Comparison of ENCODE assay signal across 19 mouse cellular contexts in genomic region chr15:98131001-98131400, GRCm38 (mm10). TPM values are rescaled to one million over a fixed set of nuclear protein-coding genes. Genes with fewer than 3 reads are reported as not detected.
DNase-seq lines count a peak whose midpoint lies in the region; TF ChIP-seq lines count a peak whose summit lies in the region.
"Had no signal": no experiment of that assay in that cellular context is flagged by ENCODE, and none has a peak within 500 bp of the region (broad histone marks: within the 10 kb centered on the region; RNA-seq: fewer than 3 reads in every experiment).

No protein-coding gene starts in this region.

- H3K9ac ChIP-seq in heart, adult 2 months (ENCODE audit: low read depth, low read length), result no peak overlapping the region
- H3K9ac ChIP-seq: embryonic facial prominence, embryonic 12.5 days; forebrain, embryonic 15.5 days; hindbrain, embryonic 12.5 days had no signal

- H3K27me3 ChIP-seq in heart, adult 2 months (ENCODE audit: control insufficient read depth, insufficient read depth, low read length), result no peaks in the 10 kb centered on the region
- H3K27me3 ChIP-seq: embryonic facial prominence, embryonic 12.5 days; forebrain, embryonic 15.5 days; hindbrain, embryonic 12.5 days had no signal

- peak overlapping the region; percentile 82 for H3K27ac ChIP-seq in heart, adult 2 months
- H3K27ac ChIP-seq: embryonic facial prominence, embryonic 12.5 days; forebrain, embryonic 15.5 days; hindbrain, embryonic 12.5 days had no signal

- TF ChIP-seq POLR2A in heart, adult 2 months (IDR thresholded peaks at IDR 0.05; ENCODE audit: insufficient read depth, low read depth, low read length), result peak; percentile 49

- intact Hi-C loops in heart, adult 2 months (cut with DNase I), result no loop called here
- intact Hi-C loops in heart, postnatal 36 days (cut with DNase I), result loop anchor here (2.0 kb wide), 1 partner anchor 14 kb away; no protein-coding TSS in a partner anchor

- 74% methylated on average over 4 of the region's 4 CpGs for WGBS in heart, adult 2 months

- no peaks in the 10 kb centered on the region for H3K79me2 ChIP-seq in heart, adult 2 months (replicated peaks; ENCODE audit: control insufficient read depth, insufficient read depth, low read length)

- H3K36me3 ChIP-seq in heart, adult 2 months (ENCODE audit: control insufficient read depth, insufficient read depth, low read length), result peaks cover 13% of the 10 kb centered on the region

- TF ChIP-seq EP300 in heart, adult 2 months (IDR thresholded peaks at IDR 0.05; ENCODE audit: insufficient read depth, low read depth, low read length), result peak; percentile 90

- H3K4me1 ChIP-seq in heart, adult 2 months (ENCODE audit: control insufficient read depth, insufficient read depth, low read length), result peaks cover 4% of the 10 kb centered on the region; the same call in 1 of the 2 replicates
- H3K4me1 ChIP-seq: embryonic facial prominence, embryonic 12.5 days; forebrain, embryonic 15.5 days; hindbrain, embryonic 12.5 days had no signal

- no peak overlapping the region for H3K4me3 ChIP-seq in heart, adult 2 months
- H3K4me3 ChIP-seq: embryonic facial prominence, embryonic 12.5 days; forebrain, embryonic 15.5 days; hindbrain, embryonic 12.5 days had no signal

- peak; percentile 83 for DNase-seq in gastrocnemius, adult 18-20 months (ENCODE audit: low spot score)
- DNase-seq in gastrocnemius, postnatal 10 days, result no peak
- DNase-seq in heart, adult 2 months, result peak in 1 of 2 experiments; percentile 70
- no peak for DNase-seq in heart, postnatal 36 days
- DNase-seq in gastrocnemius, postnatal 25 days, result peak; percentile 78
- DNase-seq in heart, postnatal 4 days, result peak; percentile 55
- no peak for DNase-seq in spleen, postnatal 36 days (ENCODE audit: low spot score in 2 of 2)
- no peak for DNase-seq in spleen, postnatal 14 days (ENCODE audit: low spot score in 2 of 2)
- DNase-seq: adrenal gland, adult 8-10 months; B cell, adult 2 months; cerebellum, adult 11 months; cerebellum, adult 8-10 months; cerebellum, postnatal 14 days; kidney, adult 8-10 months had no signal

- no peak for TF ChIP-seq CTCF in heart, adult 2 months (IDR thresholded peaks at IDR 0.05)

RNA-seq across cellular contexts. Expression of gene Asb8, which starts 34.4 kb away (rescaled TPM):
- total RNA-seq in gastrocnemius, adult 18-20 months (2021), result 100 to 1,000 TPM; 113 to 114 TPM
- total RNA-seq in gastrocnemius, postnatal 10 days (2021), result 100 to 1,000 TPM; 137 to 157 TPM
- total RNA-seq in heart, adult 2 months (2021), result 100 to 1,000 TPM; 105 to 118 TPM
- polyA plus RNA-seq in heart, adult 2 months (2012; rRNA removed), result 104 and 172 TPM in 2 replicates
- total RNA-seq in heart, postnatal 36 days (2021), result 100 to 1,000 TPM in 1 of 2 experiments, 10 to 100 TPM in 1; 98.7 to 109 TPM
- 100 to 1,000 TPM; 102 to 145 TPM for total RNA-seq in gastrocnemius, postnatal 25 days (2021)
- total RNA-seq in heart, postnatal 4 days (2021), result 100 to 1,000 TPM in 1 of 2 experiments, 10 to 100 TPM in 1; 97.9 to 103 TPM

RNA-seq across cellular contexts. Expression of gene Ccdc184, which starts 36.0 kb away (rescaled TPM):
- not detected for total RNA-seq in gastrocnemius, adult 18-20 months (2021)
- not detected for total RNA-seq in gastrocnemius, postnatal 10 days (2021)
- total RNA-seq in heart, adult 2 months (2021), result under 1 TPM; 0.52 to 0.63 TPM
- 0.61 and 0.94 TPM in 2 replicates for polyA plus RNA-seq in heart, adult 2 months (2012; rRNA removed)
- total RNA-seq in heart, postnatal 36 days (2021), result 1 to 10 TPM in 1 of 2 experiments, under 1 TPM in 1; 0.60 to 1.0 TPM
- not detected for total RNA-seq in gastrocnemius, postnatal 25 days (2021)
- under 1 TPM; 0.74 to 0.92 TPM for total RNA-seq in heart, postnatal 4 days (2021)
- total RNA-seq: G1E; granulocyte monocyte progenitor cell, adult 5-6 weeks had no signal
- polyA plus RNA-seq: G1E had no signal

RNA-seq across cellular contexts. Expression of gene Senp1, which starts 37.5 kb away (rescaled TPM):
- total RNA-seq in gastrocnemius, adult 18-20 months (2021), result 1 to 10 TPM; 6.1 to 6.3 TPM
- total RNA-seq in gastrocnemius, postnatal 10 days (2021), result 10 to 100 TPM in 1 of 2 experiments, 1 to 10 TPM in 1; 9.6 to 13.3 TPM
- total RNA-seq in heart, adult 2 months (2021), result 1 to 10 TPM; 9.8 to 10.0 TPM
- 5.3 and 10.1 TPM in 2 replicates for polyA plus RNA-seq in heart, adult 2 months (2012; rRNA removed)
- total RNA-seq in heart, postnatal 36 days (2021), result 10 to 100 TPM in 1 of 2 experiments, 1 to 10 TPM in 1; 9.9 to 11.3 TPM
- 1 to 10 TPM; 6.7 to 6.9 TPM for total RNA-seq in gastrocnemius, postnatal 25 days (2021)
- total RNA-seq in heart, postnatal 4 days (2021), result 10 to 100 TPM; 23.5 to 27.2 TPM

RNA-seq across cellular contexts. Expression of gene Pfkm, which starts 38.6 kb away (rescaled TPM):
- 1,000 to 10,000 TPM; 2,870 to 2,899 TPM for total RNA-seq in gastrocnemius, adult 18-20 months (2021)
- 1,000 to 10,000 TPM; 1,073 to 1,245 TPM for total RNA-seq in gastrocnemius, postnatal 10 days (2021)
- 100 to 1,000 TPM; 800 to 921 TPM for total RNA-seq in heart, adult 2 months (2021)
- 521 and 828 TPM in 2 replicates for polyA plus RNA-seq in heart, adult 2 months (2012; rRNA removed)
- 100 to 1,000 TPM; 876 to 924 TPM for total RNA-seq in heart, postnatal 36 days (2021)
- 1,000 to 10,000 TPM; 2,083 to 2,117 TPM for total RNA-seq in gastrocnemius, postnatal 25 days (2021)
- 100 to 1,000 TPM; 413 to 425 TPM for total RNA-seq in heart, postnatal 4 days (2021)

Comparison
In these comparisons a context has a peak if more than half of its experiments do, and no peak if none do; other contexts are left out.
1. DNase-seq: peak in gastrocnemius, adult 18-20 months (single experiment), gastrocnemius, postnatal 25 days (single experiment) and heart, postnatal 4 days (single experiment); none in gastrocnemius, postnatal 10 days (single experiment), heart, postnatal 36 days (0 of 2), spleen, postnatal 36 days (0 of 2) and spleen, postnatal 14 days (0 of 2).